Mouse (Mus musculus): ENCODE data around the gene Pde6g. TPM values are rescaled to one million over a fixed set of nuclear protein-coding genes. Genes with fewer than 3 reads are reported as not detected.

Gene Pde6g
- total and polyA plus RNA-seq, 3 experiments: 0.35 to 0.84 TPM; not detected in 1

- TF ChIP-seq ZNF384 (IDR thresholded peaks at IDR 0.05; ENCODE audit: low read depth, low read length): no peak
- TF ChIP-seq TBP (IDR thresholded peaks at IDR 0.05; ENCODE audit: low read depth, low read length): peak; percentile 85
- TF ChIP-seq USF2 (IDR thresholded peaks at IDR 0.05; ENCODE audit: borderline replicate concordance in 1 of 2, insufficient read depth in 1 of 2, low read depth in 1 of 2, low read length in 2 of 2): no peak
- no peak for TF ChIP-seq SMC3 (IDR thresholded peaks at IDR 0.05; ENCODE audit: low read depth, low read length)
- no peak for TF ChIP-seq JUND (IDR thresholded peaks at IDR 0.05; ENCODE audit: low read depth, low read length)
- no peak for TF ChIP-seq CTCF (IDR thresholded peaks at IDR 0.05 in 2 of 3, conservative IDR thresholded peaks at IDR 0.05 in 1 of 3; ENCODE audit: control insufficient read depth in 1 of 3, insufficient read depth in 1 of 3, low read depth in 2 of 3, low read length in 3 of 3, poor library complexity in 1 of 3, severe bottlenecking in 1 of 3)
- TF ChIP-seq POLR2AphosphoS2 (IDR thresholded peaks at IDR 0.05; ENCODE audit: low read length): peak; percentile 87
- TF ChIP-seq GATA1 (IDR thresholded peaks at IDR 0.05; ENCODE audit: low read depth, low read length): no peak
- peak; percentile 88 to 97 for TF ChIP-seq POLR2A (IDR thresholded peaks at IDR 0.05; ENCODE audit: control insufficient read depth in 1 of 2, insufficient read depth in 1 of 2, low read depth in 1 of 2, low read length in 2 of 2, poor library complexity in 1 of 2)
- TF ChIP-seq MYB (IDR thresholded peaks at IDR 0.05; ENCODE audit: low read depth, low read length): no peak
- no peak for TF ChIP-seq UBTF (IDR thresholded peaks at IDR 0.05; ENCODE audit: borderline replicate concordance, insufficient read depth, low read depth, low read length)
- TF ChIP-seq SIN3A (IDR thresholded peaks at IDR 0.05; ENCODE audit: low read length): peak; percentile 98
- no peak for TF ChIP-seq POLR2AphosphoS5 (IDR thresholded peaks at IDR 0.05; ENCODE audit: borderline replicate concordance, low read depth, low read length)
Observed at GRCm38 (mm10) chr11:120467051-120467735, 13.9 kb upstream of the Pde6g start, which contains the start of gene Arl16 (continued).

- H3K4me1 ChIP-seq (ENCODE audit: control insufficient read depth in 1 of 2, insufficient read depth in 2 of 2, low read length in 2 of 2): peaks cover 8 to 12% of the 10 kb centered on the region in 2 experiments
- DNase-seq (ENCODE audit: low read depth, low spot score): no peak
- H3K79me2 ChIP-seq (ENCODE audit: control insufficient read depth, insufficient read depth, low read length, poor library complexity): peaks cover 21% of the 10 kb centered on the region
- TF ChIP-seq GATA1 (IDR thresholded peaks at IDR 0.05; ENCODE audit: low read depth, low read length) (no peak), NRF1 (IDR thresholded peaks at IDR 0.05; ENCODE audit: insufficient read depth, low read depth, low read length, poor library complexity, severe bottlenecking) (no peak), ZNF384 (IDR thresholded peaks at IDR 0.05; ENCODE audit: low read depth, low read length) (no peak), MAFK (IDR thresholded peaks at IDR 0.05; ENCODE audit: borderline replicate concordance, low read depth, low read length) (no peak), MYC (IDR thresholded peaks at IDR 0.05; ENCODE audit: low read depth, low read length) (no peak), TAL1 (IDR thresholded peaks at IDR 0.05; ENCODE audit: low read length) (no peak), ELF1 (IDR thresholded peaks at IDR 0.05; ENCODE audit: low read depth, low read length) (no peak), USF1 (IDR thresholded peaks at IDR 0.05; ENCODE audit: low read depth, low read length) (no peak), POLR2A (IDR thresholded peaks at IDR 0.05; ENCODE audit: control insufficient read depth in 1 of 2, insufficient read depth in 1 of 2, low read depth in 1 of 2, low read length in 2 of 2, poor library complexity in 1 of 2) (no peak), EP300 (IDR thresholded peaks at IDR 0.05; ENCODE audit: low read depth in 1 of 2, low read length in 2 of 2) (no peak), UBTF (IDR thresholded peaks at IDR 0.05; ENCODE audit: borderline replicate concordance, insufficient read depth, low read depth, low read length) (no peak), MAZ (IDR thresholded peaks at IDR 0.05; ENCODE audit: low read depth, low read length) (no peak), TCF12 (IDR thresholded peaks at IDR 0.05; ENCODE audit: low read depth, low read length) (no peak), GABPA (IDR thresholded peaks at IDR 0.05; ENCODE audit: low read depth, low read length) (no peak), SMC3 (IDR thresholded peaks at IDR 0.05; ENCODE audit: low read depth, low read length) (no peak)
- H3K9me3 ChIP-seq (replicated peaks; ENCODE audit: insufficient read depth, low read length): no peaks in the 10 kb centered on the region
- H3K4me3 ChIP-seq (ENCODE audit: control insufficient read depth in 1 of 2, insufficient read depth in 1 of 2, low read depth in 2 of 2, low read length in 2 of 2): no peak overlapping the region
- no peak overlapping the region for H3K27ac ChIP-seq (ENCODE audit: control insufficient read depth, low read depth, low read length)
- H3K27me3 ChIP-seq (ENCODE audit: control insufficient read depth in 1 of 2, insufficient read depth in 2 of 2, low read length in 2 of 2): no peaks in the 10 kb centered on the region
- peaks cover 3 to 11% of the 10 kb centered on the region in 2 experiments; a peak in 2 of 4 replicates for H3K36me3 ChIP-seq (ENCODE audit: control insufficient read depth in 1 of 2, insufficient read depth in 2 of 2, low read length in 2 of 2)
- H3K9ac ChIP-seq (ENCODE audit: control insufficient read depth, low read depth, low read length, poor library complexity, severe bottlenecking): no peak overlapping the region
Observed at GRCm38 (mm10) chr11:120465521-120465920, 12.2 kb upstream of the Pde6g start.

Measured in MEL (cell line).